Mouse (Mus musculus): Measurements from ENCODE around the gene Ryr2. TPM values are rescaled to one million over a fixed set of nuclear protein-coding genes. Genes with fewer than 3 reads are reported as not detected.
A peak's percentile ranks its signal among the peaks of the same experiment; 100 is the strongest.

Ryr2 gene
- total and polyA plus RNA-seq, 3 experiments, result 127 to 1,020 (median 877) TPM

DNA sequence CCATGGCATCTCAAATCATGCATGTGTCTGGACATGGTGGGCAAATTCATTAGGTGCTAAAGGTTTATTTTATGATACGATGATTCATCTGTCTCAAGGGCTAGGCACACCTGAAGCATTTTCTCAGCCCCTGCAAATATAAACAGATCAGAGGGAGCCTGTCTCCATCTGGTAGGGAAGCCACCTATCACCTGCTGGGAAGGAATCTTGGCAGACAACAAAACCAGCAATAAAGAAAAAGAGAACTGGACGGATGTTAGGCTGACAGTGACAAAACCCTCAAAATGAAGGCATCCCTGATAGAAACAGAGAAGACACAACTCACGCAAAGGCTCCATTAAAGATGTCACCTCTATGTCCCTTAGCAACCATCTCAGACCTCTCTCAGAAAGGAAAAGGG, 3.7 kb downstream of the Ryr2 start:
- Histone ChIP-seq H3K4me1 (ENCODE audit: control insufficient read depth, insufficient read depth, low read length) (peaks cover 1% of the 10 kb centered on the region; the same call in 1 of the 2 replicates), H3K4me3 (peak overlapping the region; percentile 41), H3K9ac (ENCODE audit: low read depth, low read length) (peak overlapping the region; percentile 44; the same call in 1 of the 2 replicates), H3K36me3 (ENCODE audit: control insufficient read depth, insufficient read depth, low read length) (peaks cover 7% of the 10 kb centered on the region; the same call in 1 of the 2 replicates), H3K27me3 (ENCODE audit: control insufficient read depth, insufficient read depth, low read length) (no peaks in the 10 kb centered on the region), H3K79me2 (replicated peaks; ENCODE audit: control insufficient read depth, insufficient read depth, low read length) (peaks cover 2% of the 10 kb centered on the region; the same call in 1 of the 2 replicates), H3K27ac (peak overlapping the region; percentile 76)
- 57% methylated on average over 3 of the region's 3 CpGs for WGBS
- no peak for TF ChIP-seq POLR2A (IDR thresholded peaks at IDR 0.05; ENCODE audit: insufficient read depth, low read depth, low read length)
- TF ChIP-seq CTCF (IDR thresholded peaks at IDR 0.05), result no peak
- TF ChIP-seq EP300 (IDR thresholded peaks at IDR 0.05; ENCODE audit: insufficient read depth, low read depth, low read length), result no peak
- no peak for DNase-seq
- intact Hi-C loops (cut with DNase I), result no loop called here

- WGBS, result 57% methylated on average over 3 of the region's 3 CpGs
- Histone ChIP-seq H3K27me3 (ENCODE audit: control insufficient read depth, insufficient read depth, low read length) (no peaks in the 10 kb centered on the region), H3K4me3 (peak overlapping the region; percentile 4; the same call in 1 of the 2 replicates), H3K4me1 (ENCODE audit: control insufficient read depth, insufficient read depth, low read length) (peaks cover 3% of the 10 kb centered on the region; the same call in 1 of the 2 replicates), H3K79me2 (replicated peaks; ENCODE audit: control insufficient read depth, insufficient read depth, low read length) (peaks cover 2% of the 10 kb centered on the region), H3K9ac (ENCODE audit: low read depth, low read length) (no peak overlapping the region), H3K36me3 (ENCODE audit: control insufficient read depth, insufficient read depth, low read length) (peaks cover 12% of the 10 kb centered on the region), H3K27ac (no peak overlapping the region)
- TF ChIP-seq POLR2A (IDR thresholded peaks at IDR 0.05; ENCODE audit: insufficient read depth, low read depth, low read length) (no peak), EP300 (IDR thresholded peaks at IDR 0.05; ENCODE audit: insufficient read depth, low read depth, low read length) (no peak), CTCF (IDR thresholded peaks at IDR 0.05) (no peak)
- intact Hi-C loops (cut with DNase I), result no loop called here
- no peak for DNase-seq
These were observed 7.3 kb downstream of the Ryr2 start for GRCm38 (mm10) chr13:12099446-12099845.

DNA sequence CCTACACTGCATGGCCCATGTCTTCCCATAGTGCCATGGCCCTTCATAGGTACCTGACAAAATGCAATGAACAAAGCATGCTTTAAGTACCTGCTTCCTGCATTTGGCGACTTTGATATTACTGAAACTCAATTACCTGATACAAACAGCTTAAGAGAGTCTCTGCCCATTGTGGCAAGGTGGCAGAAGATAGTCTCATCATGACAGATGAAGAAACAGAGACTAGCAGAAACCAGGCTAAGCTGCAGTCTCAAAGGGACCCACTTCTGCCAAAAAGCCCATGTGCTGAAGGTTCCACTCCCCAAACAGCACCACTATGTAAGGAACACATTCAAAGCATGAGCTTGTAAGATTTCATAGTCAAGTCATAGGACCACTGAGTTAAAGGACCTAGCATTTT, 7.8 kb downstream of the Ryr2 start:
- intact Hi-C loops (cut with DNase I), result no loop called here
- H3K79me2 ChIP-seq (replicated peaks; ENCODE audit: control insufficient read depth, insufficient read depth, low read length), result peaks cover 2% of the 10 kb centered on the region
- no peak overlapping the region for H3K27ac ChIP-seq
- peak overlapping the region; percentile 10; the same call in 1 of the 2 replicates for H3K4me3 ChIP-seq
- no peak for TF ChIP-seq POLR2A (IDR thresholded peaks at IDR 0.05; ENCODE audit: insufficient read depth, low read depth, low read length)
- no peak for TF ChIP-seq CTCF (IDR thresholded peaks at IDR 0.05)
- TF ChIP-seq EP300 (IDR thresholded peaks at IDR 0.05; ENCODE audit: insufficient read depth, low read depth, low read length), result no peak
- peak overlapping the region; percentile 30; the same call in 1 of the 2 replicates for H3K9ac ChIP-seq (ENCODE audit: low read depth, low read length)
- H3K27me3 ChIP-seq (ENCODE audit: control insufficient read depth, insufficient read depth, low read length), result no peaks in the 10 kb centered on the region
- peaks cover 3% of the 10 kb centered on the region; the same call in 1 of the 2 replicates for H3K4me1 ChIP-seq (ENCODE audit: control insufficient read depth, insufficient read depth, low read length)
- WGBS, result 56% methylated on average over 1 of the region's 1 CpGs
- peaks cover 12% of the 10 kb centered on the region for H3K36me3 ChIP-seq (ENCODE audit: control insufficient read depth, insufficient read depth, low read length)
- no peak for DNase-seq

- 57% methylated on average over 3 of the region's 3 CpGs for WGBS
- H3K27me3 ChIP-seq (ENCODE audit: control insufficient read depth, insufficient read depth, low read length), result no peaks in the 10 kb centered on the region
- no peak overlapping the region for H3K4me3 ChIP-seq
- peak overlapping the region; percentile 31 for H3K27ac ChIP-seq
- H3K9ac ChIP-seq (ENCODE audit: low read depth, low read length), result no peak overlapping the region
- peaks cover 2% of the 10 kb centered on the region for H3K79me2 ChIP-seq (replicated peaks; ENCODE audit: control insufficient read depth, insufficient read depth, low read length)
- DNase-seq, result no peak
- peaks cover 12% of the 10 kb centered on the region for H3K36me3 ChIP-seq (ENCODE audit: control insufficient read depth, insufficient read depth, low read length)
- H3K4me1 ChIP-seq (ENCODE audit: control insufficient read depth, insufficient read depth, low read length), result peaks cover 6% of the 10 kb centered on the region; the same call in 1 of the 2 replicates
- TF ChIP-seq CTCF (IDR thresholded peaks at IDR 0.05) (no peak), POLR2A (IDR thresholded peaks at IDR 0.05; ENCODE audit: insufficient read depth, low read depth, low read length) (no peak), EP300 (IDR thresholded peaks at IDR 0.05; ENCODE audit: insufficient read depth, low read depth, low read length) (0 out of 2 replicates have a peak, but pooled peaks have one; percentile 17)
- intact Hi-C loops (cut with DNase I), result no loop called here
These were observed 10.3 kb downstream of the Ryr2 start for GRCm38 (mm10) chr13:12096382-12096932.

DNA sequence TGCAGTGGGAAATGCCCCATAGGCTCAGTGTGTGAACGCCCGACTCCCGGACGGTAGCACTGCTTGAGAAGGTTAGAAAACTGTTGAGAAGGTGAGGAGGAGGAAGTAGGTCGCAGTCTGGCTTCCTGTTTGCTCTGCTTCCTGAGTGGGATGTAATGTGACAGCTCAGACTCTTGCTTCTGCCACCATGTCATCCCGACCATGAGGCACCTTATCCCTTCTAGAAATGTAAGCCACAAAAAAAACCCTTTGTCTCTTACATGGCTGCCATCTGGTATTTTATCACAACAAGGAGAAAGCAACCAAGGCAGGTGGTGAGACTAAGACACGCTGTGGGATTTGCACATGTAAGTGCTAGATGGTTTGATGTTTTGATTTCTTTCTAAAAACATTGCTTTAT, 12.2 kb downstream of the Ryr2 start:
- Histone ChIP-seq H3K27me3 (ENCODE audit: control insufficient read depth, insufficient read depth, low read length) (no peaks in the 10 kb centered on the region), H3K4me1 (ENCODE audit: control insufficient read depth, insufficient read depth, low read length) (peaks cover 8% of the 10 kb centered on the region; the same call in 1 of the 2 replicates), H3K27ac (no peak overlapping the region), H3K79me2 (replicated peaks; ENCODE audit: control insufficient read depth, insufficient read depth, low read length) (peaks cover 2% of the 10 kb centered on the region; the same call in 1 of the 2 replicates), H3K4me3 (no peak overlapping the region), H3K9ac (ENCODE audit: low read depth, low read length) (no peak overlapping the region), H3K36me3 (ENCODE audit: control insufficient read depth, insufficient read depth, low read length) (peaks cover 12% of the 10 kb centered on the region)
- intact Hi-C loops (cut with DNase I), result no loop called here
- TF ChIP-seq EP300 (IDR thresholded peaks at IDR 0.05; ENCODE audit: insufficient read depth, low read depth, low read length) (no peak), CTCF (IDR thresholded peaks at IDR 0.05) (no peak), POLR2A (IDR thresholded peaks at IDR 0.05; ENCODE audit: insufficient read depth, low read depth, low read length) (no peak)
- 24% methylated on average over 7 of the region's 7 CpGs for WGBS
- no peak for DNase-seq

DNA sequence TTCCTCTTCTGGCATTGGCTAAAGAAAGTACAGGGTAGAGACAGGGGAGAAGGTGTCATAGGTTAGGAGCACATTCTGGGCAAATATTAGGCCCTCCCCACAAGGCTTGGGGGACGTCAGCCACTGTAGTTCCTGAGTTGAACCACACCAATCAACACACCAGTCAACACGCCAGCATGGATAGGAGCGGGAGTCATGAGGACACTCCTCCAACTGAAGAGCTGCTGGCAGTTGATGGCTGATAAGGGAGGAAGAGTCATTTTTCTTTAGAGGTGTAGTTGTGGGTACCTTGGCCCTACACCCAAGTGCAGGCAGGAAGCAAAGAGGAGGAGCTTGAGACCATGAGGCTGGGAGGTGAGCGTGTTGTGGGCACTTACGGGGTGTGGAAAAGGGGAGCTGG, 13.6 kb downstream of the Ryr2 start:
- DNase-seq, result no peak
- intact Hi-C loops (cut with DNase I), result no loop called here
- no peak overlapping the region; the same call in 1 of the 2 replicates for H3K27ac ChIP-seq
- H3K4me1 ChIP-seq (ENCODE audit: control insufficient read depth, insufficient read depth, low read length), result peaks cover 7% of the 10 kb centered on the region; the same call in 1 of the 2 replicates
- no peak for TF ChIP-seq CTCF (IDR thresholded peaks at IDR 0.05)
- 0 out of 2 replicates have a peak, but pooled peaks have one; percentile 14 for TF ChIP-seq POLR2A (IDR thresholded peaks at IDR 0.05; ENCODE audit: insufficient read depth, low read depth, low read length)
- 0 out of 2 replicates have a peak, but pooled peaks have one; percentile 14 for TF ChIP-seq EP300 (IDR thresholded peaks at IDR 0.05; ENCODE audit: insufficient read depth, low read depth, low read length)
- no peak overlapping the region; the same call in 1 of the 2 replicates for H3K4me3 ChIP-seq
- no peak overlapping the region for H3K9ac ChIP-seq (ENCODE audit: low read depth, low read length)
- H3K27me3 ChIP-seq (ENCODE audit: control insufficient read depth, insufficient read depth, low read length), result no peaks in the 10 kb centered on the region
- peaks cover 2% of the 10 kb centered on the region; the same call in 1 of the 2 replicates for H3K79me2 ChIP-seq (replicated peaks; ENCODE audit: control insufficient read depth, insufficient read depth, low read length)
- 49% methylated on average over 5 of the region's 5 CpGs for WGBS
- H3K36me3 ChIP-seq (ENCODE audit: control insufficient read depth, insufficient read depth, low read length), result peaks cover 4% of the 10 kb centered on the region
